24 mouse cellular contexts compared by ENCODE assay signal in genomic region chr6:110818236-110818635, GRCm38 (mm10).
DNase-seq lines count a peak whose midpoint lies in the region; ATAC-seq and TF ChIP-seq lines count a peak whose summit lies in the region.
"Had no signal": no experiment of that assay in that cellular context is flagged by ENCODE, and none has a peak within 500 bp of the region (broad histone marks: within the 10 kb centered on the region; RNA-seq: fewer than 3 reads in every experiment).

No protein-coding gene starts in this region.

- whole genome bisulfite sequencing in embryonic facial prominence, embryonic 14.5 days, result 69% methylated on average over 2 of the region's 2 CpGs
- WGBS in embryonic facial prominence, embryonic 10.5 days, result 91% methylated on average over 2 of the region's 2 CpGs
- 78% methylated on average over 2 of the region's 2 CpGs for WGBS in lung, embryonic 14.5 days
- WGBS in intestine, embryonic 15.5 days, result 77% methylated on average over 2 of the region's 2 CpGs

- H3K27ac ChIP-seq in embryonic facial prominence, embryonic 14.5 days (replicated peaks; ENCODE audit: low read depth, low read length), result no peak overlapping the region
- H3K27ac ChIP-seq in embryonic facial prominence, embryonic 10.5 days (replicated peaks), result no peak overlapping the region
- no peak overlapping the region for H3K27ac ChIP-seq in lung, embryonic 14.5 days (ENCODE audit: low read depth)
- H3K27ac ChIP-seq in intestine, embryonic 15.5 days, result no peak overlapping the region
- H3K27ac ChIP-seq: forebrain, embryonic 15.5 days; heart, embryonic 15.5 days; hindbrain, embryonic 15.5 days; limb, embryonic 12.5 days; liver, embryonic 13.5 days; lung, embryonic 15.5 days; neural tube, embryonic 12.5 days had no signal

- DNase-seq in embryonic facial prominence, embryonic 14.5 days (ENCODE audit: low spot score), result peak; percentile 56
- DNase-seq in embryonic facial prominence, embryonic 10.5 days (ENCODE audit: low spot score), result no peak
- peak; percentile 4 for DNase-seq in layer of hippocampus, adult 9-10 months (ENCODE audit: low spot score)
- DNase-seq in layer of hippocampus, postnatal 14 days (ENCODE audit: low spot score in 2 of 2), result no peak
- DNase-seq in lung, embryonic 14.5 days, result peak; percentile 2
- DNase-seq in lung, postnatal 14 days, result no peak
- DNase-seq in brain, embryonic 14.5 days (ENCODE audit: low read depth), result peak; percentile 7
- DNase-seq: adrenal gland, postnatal 10 days; cerebellum, adult 9-10 months; heart, postnatal 4 days; kidney, adult 8-10 months; kidney, postnatal 25 days; liver, embryonic 13.5 days; lung, postnatal 4 days; midbrain, embryonic 14.5 days; retina, postnatal 1 day; thymus, postnatal 25 days had no signal

- H3K9me3 ChIP-seq in embryonic facial prominence, embryonic 14.5 days (ENCODE audit: control insufficient read depth, low read length), result no peaks in the 10 kb centered on the region
- H3K9me3 ChIP-seq in embryonic facial prominence, embryonic 10.5 days, result no peaks in the 10 kb centered on the region
- H3K9me3 ChIP-seq in lung, embryonic 14.5 days (ENCODE audit: low read depth, low read length), result no peaks in the 10 kb centered on the region
- no peaks in the 10 kb centered on the region for H3K9me3 ChIP-seq in intestine, embryonic 15.5 days
- H3K9me3 ChIP-seq: forebrain, embryonic 15.5 days; heart, embryonic 15.5 days; hindbrain, embryonic 15.5 days; limb, embryonic 12.5 days; liver, embryonic 13.5 days; lung, embryonic 15.5 days; neural tube, embryonic 12.5 days had no signal

- no peak overlapping the region for H3K9ac ChIP-seq in embryonic facial prominence, embryonic 14.5 days (ENCODE audit: low read depth, low read length)
- no peak overlapping the region for H3K9ac ChIP-seq in lung, embryonic 14.5 days
- no peak overlapping the region for H3K9ac ChIP-seq in intestine, embryonic 15.5 days
- H3K9ac ChIP-seq: forebrain, embryonic 15.5 days; heart, embryonic 15.5 days; hindbrain, embryonic 15.5 days; limb, embryonic 12.5 days; liver, embryonic 13.5 days; lung, embryonic 15.5 days; neural tube, embryonic 12.5 days had no signal

- ATAC-seq in embryonic facial prominence, embryonic 14.5 days (ENCODE audit: low read depth), result no peak
- no peak for ATAC-seq in lung, embryonic 14.5 days (ENCODE audit: insufficient read depth)
- no peak for ATAC-seq in intestine, embryonic 15.5 days
- ATAC-seq: forebrain, embryonic 15.5 days had no signal

- TF ChIP-seq POLR2A in brain, embryonic 14.5 days (IDR thresholded peaks at IDR 0.05; ENCODE audit: borderline replicate concordance, extremely low read depth, insufficient read depth, insufficient read length, poor library complexity, severe bottlenecking), result no peak

- H3K4me2 ChIP-seq in embryonic facial prominence, embryonic 14.5 days (ENCODE audit: low read depth, low read length), result no peak overlapping the region
- H3K4me2 ChIP-seq in lung, embryonic 14.5 days, result no peak overlapping the region
- no peak overlapping the region for H3K4me2 ChIP-seq in intestine, embryonic 15.5 days (replicated peaks)
- H3K4me2 ChIP-seq: forebrain, embryonic 15.5 days; heart, embryonic 15.5 days; hindbrain, embryonic 15.5 days; limb, embryonic 12.5 days; liver, embryonic 13.5 days; lung, embryonic 15.5 days; neural tube, embryonic 12.5 days had no signal

- H3K27me3 ChIP-seq in embryonic facial prominence, embryonic 14.5 days (replicated peaks; ENCODE audit: control insufficient read depth, insufficient read depth, low read length), result no peaks in the 10 kb centered on the region
- H3K27me3 ChIP-seq in embryonic facial prominence, embryonic 10.5 days (replicated peaks; ENCODE audit: low read depth, poor library complexity, severe bottlenecking), result no peaks in the 10 kb centered on the region
- no peaks in the 10 kb centered on the region for H3K27me3 ChIP-seq in lung, embryonic 14.5 days (ENCODE audit: insufficient read depth, low read length)
- H3K27me3 ChIP-seq in intestine, embryonic 15.5 days (replicated peaks), result no peaks in the 10 kb centered on the region
- H3K27me3 ChIP-seq: forebrain, embryonic 15.5 days; heart, embryonic 15.5 days; hindbrain, embryonic 15.5 days; limb, embryonic 12.5 days; liver, embryonic 13.5 days; lung, embryonic 15.5 days; neural tube, embryonic 12.5 days had no signal

- TF ChIP-seq CTCF in lung, embryonic 14.5 days (IDR thresholded peaks at IDR 0.05; ENCODE audit: low read depth), result no peak
- TF ChIP-seq CTCF in brain, embryonic 14.5 days (IDR thresholded peaks at IDR 0.05; ENCODE audit: borderline replicate concordance, extremely low read depth, insufficient read depth, insufficient read length), result no peak

- H3K36me3 ChIP-seq in embryonic facial prominence, embryonic 14.5 days (ENCODE audit: control insufficient read depth, insufficient read depth, low read length), result no peaks in the 10 kb centered on the region
- H3K36me3 ChIP-seq in embryonic facial prominence, embryonic 10.5 days (replicated peaks), result no peaks in the 10 kb centered on the region
- no peaks in the 10 kb centered on the region for H3K36me3 ChIP-seq in lung, embryonic 14.5 days (ENCODE audit: insufficient read depth)
- no peaks in the 10 kb centered on the region for H3K36me3 ChIP-seq in intestine, embryonic 15.5 days
- H3K36me3 ChIP-seq: forebrain, embryonic 15.5 days; heart, embryonic 15.5 days; hindbrain, embryonic 15.5 days; limb, embryonic 12.5 days; liver, embryonic 13.5 days; lung, embryonic 15.5 days; neural tube, embryonic 12.5 days had no signal

- H3K4me1 ChIP-seq in embryonic facial prominence, embryonic 14.5 days (ENCODE audit: control insufficient read depth, insufficient read depth, low read length), result no peaks in the 10 kb centered on the region
- no peaks in the 10 kb centered on the region for H3K4me1 ChIP-seq in embryonic facial prominence, embryonic 10.5 days
- no peaks in the 10 kb centered on the region for H3K4me1 ChIP-seq in lung, embryonic 14.5 days (ENCODE audit: insufficient read depth)
- no peaks in the 10 kb centered on the region for H3K4me1 ChIP-seq in intestine, embryonic 15.5 days (replicated peaks)
- H3K4me1 ChIP-seq: forebrain, embryonic 15.5 days; heart, embryonic 15.5 days; hindbrain, embryonic 15.5 days; limb, embryonic 12.5 days; liver, embryonic 13.5 days; lung, embryonic 15.5 days; neural tube, embryonic 12.5 days had no signal

- H3K4me3 ChIP-seq in embryonic facial prominence, embryonic 14.5 days (ENCODE audit: low read depth, low read length), result no peak overlapping the region
- H3K4me3 ChIP-seq in embryonic facial prominence, embryonic 10.5 days, result no peak overlapping the region
- no peak overlapping the region for H3K4me3 ChIP-seq in lung, embryonic 14.5 days (ENCODE audit: low read depth, low read length)
- H3K4me3 ChIP-seq in intestine, embryonic 15.5 days (replicated peaks), result no peak overlapping the region
- H3K4me3 ChIP-seq: forebrain, embryonic 15.5 days; heart, embryonic 15.5 days; hindbrain, embryonic 15.5 days; limb, embryonic 12.5 days; liver, embryonic 13.5 days; lung, embryonic 15.5 days; neural tube, embryonic 12.5 days had no signal

Comparison
In these comparisons a context has a peak if more than half of its experiments do, and no peak if none do; other contexts are left out.
1. DNase-seq: peak in embryonic facial prominence, embryonic 14.5 days (single experiment), layer of hippocampus, adult 9-10 months (single experiment), lung, embryonic 14.5 days (single experiment) and brain, embryonic 14.5 days (single experiment); none in embryonic facial prominence, embryonic 10.5 days (single experiment), layer of hippocampus, postnatal 14 days (0 of 2) and lung, postnatal 14 days (single experiment).